Mouse (Mus musculus): ENCODE data around the gene Snrnp25.

The Snrnp25 gene

DNA sequence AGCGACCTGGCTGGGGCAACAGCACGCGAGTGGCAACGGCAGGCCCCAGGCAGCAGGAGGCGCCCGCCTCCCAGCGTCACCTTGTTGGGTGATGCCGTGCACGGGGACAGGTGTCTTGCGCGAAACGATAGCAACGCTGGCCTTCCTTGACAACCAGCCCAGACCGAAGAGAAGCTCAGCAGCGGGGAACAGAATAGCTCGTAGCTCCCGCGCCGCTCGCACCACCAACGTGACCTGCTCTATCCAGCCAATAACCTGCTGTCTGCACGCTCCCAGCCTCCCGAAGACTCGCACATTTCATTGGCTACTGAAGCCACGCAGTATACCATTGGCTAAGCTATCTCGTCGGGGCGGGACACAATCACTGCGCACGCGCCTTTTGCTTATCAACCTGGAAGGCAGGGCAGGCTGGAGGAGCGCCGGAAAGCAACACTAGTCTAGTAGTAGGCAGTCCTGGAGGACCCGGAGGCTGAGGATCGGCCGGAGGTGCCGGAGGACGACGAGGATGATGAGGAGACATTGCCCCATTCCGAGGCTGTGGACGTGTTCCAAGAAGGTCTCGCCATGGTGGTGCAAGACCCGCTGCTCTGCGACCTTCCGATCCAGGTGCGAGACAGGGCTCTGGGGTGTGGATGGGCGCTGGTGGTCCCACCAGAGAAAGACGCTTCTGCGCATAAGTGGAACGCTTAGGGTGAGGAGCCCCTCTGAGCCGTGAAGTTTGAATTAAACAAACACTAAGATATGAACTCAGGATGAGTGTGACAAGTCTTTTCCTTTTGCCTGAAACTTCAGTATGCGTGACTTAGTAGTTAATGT, at the start of gene Snrnp25:
Snrnp25 (plus strand) TSS at position 358 of the 816 bp plus-strand sequence.
- ATAC-seq (ENCODE audit: insufficient number of reproducible peaks, low FRiP score, low TSS enrichment): peak; percentile 100

DNA sequence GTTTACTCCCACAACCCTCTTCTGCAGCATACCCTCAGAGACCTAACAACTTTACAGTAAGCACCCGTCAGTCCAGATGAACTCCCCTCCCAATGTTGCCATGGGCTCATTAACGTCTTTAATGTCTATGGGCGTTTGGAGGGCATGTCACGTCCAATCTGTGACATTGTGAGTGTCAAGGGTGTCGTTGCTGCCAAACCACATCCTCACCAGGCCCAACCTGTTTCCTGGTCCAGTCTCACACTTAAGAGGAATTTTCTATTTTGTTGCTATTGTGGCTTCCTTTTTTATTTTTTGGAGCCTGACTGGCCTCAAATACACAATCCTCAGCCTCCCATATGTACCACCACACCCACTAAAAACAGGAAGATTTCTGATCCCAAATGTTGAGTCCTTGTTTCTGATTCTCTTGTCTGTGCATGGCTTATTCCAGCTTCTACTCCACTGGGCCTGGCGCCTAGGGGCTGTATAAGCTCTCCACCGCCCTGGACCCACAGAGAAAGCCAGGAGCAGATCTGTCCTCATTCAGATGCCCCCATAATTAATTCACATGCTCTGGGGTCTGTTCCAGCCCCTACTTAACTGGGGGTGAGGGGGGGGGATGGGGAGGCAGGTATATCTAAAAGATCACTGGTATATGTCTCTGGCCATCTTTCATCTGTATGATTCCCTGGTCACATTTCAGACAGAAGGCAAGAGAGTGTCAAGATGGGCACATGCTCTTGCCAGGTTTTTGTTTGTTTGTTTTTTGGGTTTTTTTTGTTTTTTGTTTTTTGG, 48.2 kb upstream of the Snrnp25 start:
- ATAC-seq (ENCODE audit: insufficient number of reproducible peaks, low FRiP score, low TSS enrichment): no peak

DNA sequence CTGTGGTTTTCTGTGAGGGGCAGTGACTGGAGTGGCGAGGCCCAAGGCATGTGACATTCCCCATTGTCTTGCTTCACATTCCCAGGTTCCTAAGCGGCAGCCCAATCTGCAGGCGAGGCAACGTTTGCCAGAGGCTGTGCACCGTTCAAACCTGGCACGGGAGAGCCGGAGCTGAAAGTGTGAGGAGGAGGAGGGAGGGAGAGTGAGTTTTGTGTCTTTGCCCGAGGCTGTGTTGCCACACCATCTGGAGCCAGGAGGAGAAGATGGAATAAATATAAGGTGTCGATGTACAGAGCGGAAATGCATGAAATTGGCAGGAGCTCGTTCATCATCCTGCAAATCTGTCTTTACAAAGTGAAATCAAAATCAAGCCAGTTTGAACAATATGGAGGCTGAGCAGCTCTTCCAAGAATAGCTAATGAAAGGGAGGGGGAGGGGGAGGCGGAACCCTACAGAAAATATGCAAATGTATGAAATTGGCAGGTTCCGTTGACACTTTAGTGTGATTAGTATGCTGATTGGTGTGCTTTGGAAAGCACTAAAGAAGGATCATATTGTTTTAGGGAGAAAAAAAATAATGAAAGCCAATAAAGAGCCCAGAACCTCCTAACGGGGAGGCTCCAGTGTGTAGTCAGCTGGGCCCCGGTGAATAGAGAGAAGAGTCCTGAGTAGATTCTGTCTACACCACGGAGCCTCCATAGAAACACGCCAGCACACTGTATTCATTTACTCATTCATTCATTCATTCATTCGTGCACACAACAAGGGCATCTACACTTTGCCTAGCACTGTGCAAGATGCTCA, 47.2 kb upstream of the Snrnp25 start:
- no peak for ATAC-seq (ENCODE audit: insufficient number of reproducible peaks, low FRiP score, low TSS enrichment)

DNA sequence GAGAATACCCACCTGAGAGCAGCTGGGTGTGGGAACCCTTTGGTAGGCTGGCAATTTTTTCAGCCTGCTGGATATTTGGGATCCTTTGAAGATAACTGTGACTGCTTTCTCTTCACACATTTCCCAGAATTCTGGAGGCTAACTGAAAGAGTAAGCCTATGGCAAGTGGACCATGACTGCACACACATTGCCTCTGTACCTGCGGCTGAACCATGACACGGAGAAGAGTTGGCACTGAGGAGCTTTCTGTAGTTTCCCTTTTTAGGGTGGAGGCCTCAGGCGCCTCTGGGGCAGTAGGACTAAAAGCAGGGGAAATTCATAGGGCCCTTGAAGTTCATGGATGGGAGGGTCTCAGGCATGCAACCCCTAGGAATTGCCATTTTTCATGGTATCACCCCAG, 46.0 kb upstream of the Snrnp25 start:
- no peak for ATAC-seq (ENCODE audit: insufficient number of reproducible peaks, low FRiP score, low TSS enrichment)

DNA sequence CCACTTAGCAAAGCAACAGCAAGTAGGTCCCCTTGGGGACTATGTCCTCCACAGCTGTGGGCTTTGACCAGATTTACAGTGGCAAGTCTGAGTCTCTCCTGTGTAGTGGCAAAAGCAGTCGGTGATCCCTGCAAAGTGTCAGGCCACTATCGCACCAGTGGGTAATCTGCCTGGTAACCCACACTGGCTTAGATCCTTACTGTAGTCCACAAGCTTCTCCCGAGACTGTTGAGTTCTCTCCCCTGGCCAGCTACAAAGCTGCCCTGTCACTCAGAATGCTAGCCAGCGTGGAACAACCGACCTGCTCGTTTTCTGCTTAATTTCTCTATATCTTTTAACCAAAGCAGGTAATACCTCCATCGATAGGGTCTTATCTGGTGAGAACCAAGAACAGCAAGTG, 44.9 kb upstream of the Snrnp25 start:
- ATAC-seq (ENCODE audit: insufficient number of reproducible peaks, low FRiP score, low TSS enrichment): no peak

DNA sequence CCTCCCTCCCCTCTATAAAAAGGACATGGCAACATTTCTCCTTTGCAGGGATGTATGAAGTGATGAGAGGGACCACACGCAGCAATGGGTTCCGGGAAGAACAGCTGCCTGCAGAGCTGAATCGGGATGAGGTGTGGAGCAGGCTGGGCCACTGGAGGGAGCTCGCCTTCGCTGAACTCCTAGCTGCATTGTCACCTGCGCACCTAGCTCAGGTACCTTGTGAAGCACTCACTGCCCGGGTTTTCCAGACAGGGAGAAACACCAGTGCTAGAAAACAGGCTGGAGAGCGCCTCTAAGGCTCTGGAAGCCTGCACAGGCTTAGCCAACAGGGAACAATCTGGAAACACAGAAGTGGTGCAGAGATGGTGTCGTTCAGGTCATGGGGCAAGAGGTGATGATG, 43.7 kb upstream of the Snrnp25 start:
- ATAC-seq (ENCODE audit: insufficient number of reproducible peaks, low FRiP score, low TSS enrichment): peak; percentile 65; the same call in 1 of the 2 replicates

DNA sequence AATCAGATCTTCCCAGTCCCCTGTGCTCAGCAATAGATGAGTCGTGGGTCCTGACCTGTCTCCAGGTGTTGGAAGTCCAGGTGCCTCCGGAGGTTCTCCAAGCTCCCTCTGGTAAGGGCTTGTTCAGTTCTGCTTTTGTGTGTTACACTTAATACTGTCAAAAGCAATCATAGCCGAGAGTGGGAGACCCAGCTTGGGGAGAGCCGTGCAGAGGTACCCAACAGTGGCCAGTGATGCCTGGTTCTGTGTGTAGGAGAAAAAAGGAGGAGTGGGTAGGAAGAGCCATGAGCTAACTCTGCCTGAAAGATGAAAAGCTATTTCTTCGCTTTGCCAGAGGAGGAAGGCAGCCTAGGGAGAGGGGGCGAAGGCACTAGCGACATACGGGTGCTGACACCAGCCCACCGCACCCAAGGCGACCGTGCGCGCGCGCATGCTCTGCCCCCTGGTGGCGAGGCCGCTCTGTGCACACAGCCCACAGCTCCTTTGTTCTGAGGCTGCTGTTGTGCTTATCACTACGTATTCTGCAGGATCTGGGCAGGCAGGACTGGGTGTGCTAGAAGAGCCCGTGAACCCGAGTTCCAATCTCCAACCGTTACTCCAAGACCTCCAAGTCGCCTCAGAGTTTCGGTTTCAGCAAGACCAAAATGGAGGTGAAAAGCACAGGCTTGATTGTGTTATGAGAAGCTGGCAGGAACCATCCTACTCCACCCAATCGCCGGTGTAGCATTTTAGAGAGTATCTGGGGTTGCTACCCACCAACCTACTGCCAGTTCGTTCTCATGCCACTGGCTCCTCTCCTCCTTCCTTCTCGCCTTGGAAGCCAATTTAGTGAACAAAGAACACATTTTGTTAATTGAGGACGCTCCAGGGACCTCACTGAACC, 43.1 kb upstream of the Snrnp25 start:
- peak; percentile 86 for ATAC-seq (ENCODE audit: insufficient number of reproducible peaks, low FRiP score, low TSS enrichment)

DNA sequence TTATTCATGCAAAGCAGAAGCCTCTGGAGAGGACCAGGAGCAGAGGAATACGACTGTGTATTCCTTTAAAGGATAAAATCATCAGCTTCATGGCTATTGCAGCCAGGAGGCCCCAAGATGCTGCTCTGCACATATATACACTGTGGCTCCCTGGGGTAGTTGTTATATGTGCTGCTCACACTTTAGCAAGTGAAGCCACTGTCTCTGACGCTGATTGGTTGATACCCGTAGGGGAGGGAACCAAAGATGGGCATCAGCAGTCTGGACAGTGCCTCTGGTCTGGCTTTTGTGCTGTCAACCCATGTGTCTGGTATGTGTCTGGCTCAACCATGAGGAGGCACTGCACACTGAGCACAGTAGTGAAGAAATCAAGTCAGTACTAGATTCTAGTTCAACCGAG, 38.5 kb upstream of the Snrnp25 start:
- no peak for ATAC-seq (ENCODE audit: insufficient number of reproducible peaks, low FRiP score, low TSS enrichment)

DNA sequence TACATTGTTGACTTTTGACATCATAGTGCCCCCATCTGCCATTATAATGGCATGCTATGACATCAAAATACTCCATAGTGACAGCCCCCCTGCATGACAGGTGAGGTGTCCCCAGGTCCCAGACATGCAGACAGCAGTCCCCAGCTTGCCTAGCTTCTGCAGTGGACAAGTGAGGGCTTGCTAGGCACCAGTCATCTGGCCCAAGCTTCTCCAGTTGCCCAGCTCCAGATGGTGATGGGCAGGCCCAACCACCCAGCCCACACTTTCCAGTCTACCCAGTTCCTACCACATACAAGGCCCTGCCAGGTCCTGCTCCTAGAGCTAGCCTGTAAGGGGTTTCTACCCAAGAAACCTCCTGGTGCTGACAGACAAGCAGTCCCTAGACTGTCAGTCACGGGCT, 26.7 kb upstream of the Snrnp25 start:
- no peak for ATAC-seq (ENCODE audit: insufficient number of reproducible peaks, low FRiP score, low TSS enrichment)

DNA sequence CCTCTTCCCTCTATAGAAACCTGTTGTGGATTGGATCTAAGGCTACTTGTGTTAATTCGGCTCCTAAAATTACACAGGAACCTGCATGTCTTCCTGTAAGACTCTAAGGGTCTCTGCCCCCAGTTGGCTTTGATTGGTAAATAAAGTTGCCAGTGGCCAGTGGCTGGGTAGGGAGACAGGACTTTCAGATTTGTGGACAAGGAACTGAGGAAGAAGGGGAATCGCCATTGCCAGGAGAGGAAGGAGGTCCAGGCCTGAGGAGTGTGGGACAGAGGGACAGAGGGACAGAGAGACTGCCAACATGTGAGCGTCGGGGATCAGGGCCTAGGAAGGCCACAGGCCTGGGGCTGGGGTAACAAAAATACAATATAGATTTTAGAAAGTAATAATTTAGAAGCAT, 24.0 kb upstream of the Snrnp25 start:
- ATAC-seq (ENCODE audit: insufficient number of reproducible peaks, low FRiP score, low TSS enrichment): no peak

DNA sequence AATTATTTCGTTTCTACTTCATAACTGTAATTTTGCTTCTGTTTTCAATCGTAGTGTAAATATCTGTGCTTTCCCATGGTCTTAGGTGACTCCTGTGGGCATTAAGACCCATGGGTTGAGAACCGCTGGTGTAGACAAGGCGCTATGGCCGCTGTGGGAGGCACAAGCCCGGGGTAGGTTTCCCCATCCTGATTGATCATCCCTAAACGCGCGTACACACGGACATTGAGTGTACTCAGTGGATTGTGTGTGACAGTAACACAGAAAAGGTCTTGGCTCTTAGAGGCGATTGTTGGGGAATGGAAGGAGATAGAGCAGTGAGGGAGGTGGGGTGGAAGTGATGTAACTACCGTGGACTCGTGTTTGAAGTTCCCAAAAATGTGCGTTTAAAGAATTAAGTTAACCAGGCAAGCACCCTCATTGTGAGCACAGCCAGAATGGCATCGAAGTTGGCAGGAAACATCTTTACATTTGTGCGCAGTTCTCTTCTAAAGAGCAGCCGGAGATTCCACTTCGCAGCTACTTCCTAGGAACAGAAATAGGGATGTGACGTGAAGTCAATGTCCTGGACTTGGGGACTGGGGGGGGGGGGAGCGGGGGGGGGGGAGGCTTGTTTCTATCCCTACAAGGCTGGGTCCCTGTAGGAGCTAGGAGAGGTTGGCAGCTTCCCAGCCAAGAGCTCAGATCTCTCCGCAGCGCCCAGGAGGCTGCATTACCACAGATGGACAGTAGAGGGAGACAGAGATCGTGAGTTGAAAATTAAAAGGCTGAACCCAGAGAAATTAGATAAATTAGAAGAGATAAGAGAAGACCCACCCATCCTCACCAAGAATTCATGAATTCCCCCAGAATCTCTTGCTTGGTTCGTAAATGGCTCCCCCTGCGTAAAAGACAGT, 23.0 kb upstream of the Snrnp25 start:
- ATAC-seq (ENCODE audit: insufficient number of reproducible peaks, low FRiP score, low TSS enrichment): peak; percentile 76

DNA sequence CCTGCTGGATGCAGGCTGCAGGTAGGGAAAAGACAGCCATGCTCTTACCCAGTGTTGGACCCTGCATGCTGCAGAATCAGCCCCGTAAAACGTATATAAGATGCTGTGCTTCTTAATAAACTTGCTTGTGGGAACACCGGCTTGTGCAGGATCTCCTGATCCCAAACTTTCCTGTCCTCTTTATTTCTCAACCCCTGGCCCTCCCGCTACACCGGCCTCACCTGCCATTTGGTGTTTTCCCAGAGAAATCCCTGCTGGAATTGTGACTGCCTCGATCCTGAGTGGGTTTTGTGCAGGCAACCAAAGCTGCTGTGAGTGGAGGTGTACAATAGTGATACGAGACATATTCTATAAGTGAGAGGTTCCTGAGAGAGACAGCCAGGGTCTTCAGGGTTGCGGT, 20.7 kb upstream of the Snrnp25 start:
- ATAC-seq (ENCODE audit: insufficient number of reproducible peaks, low FRiP score, low TSS enrichment): no peak

DNA sequence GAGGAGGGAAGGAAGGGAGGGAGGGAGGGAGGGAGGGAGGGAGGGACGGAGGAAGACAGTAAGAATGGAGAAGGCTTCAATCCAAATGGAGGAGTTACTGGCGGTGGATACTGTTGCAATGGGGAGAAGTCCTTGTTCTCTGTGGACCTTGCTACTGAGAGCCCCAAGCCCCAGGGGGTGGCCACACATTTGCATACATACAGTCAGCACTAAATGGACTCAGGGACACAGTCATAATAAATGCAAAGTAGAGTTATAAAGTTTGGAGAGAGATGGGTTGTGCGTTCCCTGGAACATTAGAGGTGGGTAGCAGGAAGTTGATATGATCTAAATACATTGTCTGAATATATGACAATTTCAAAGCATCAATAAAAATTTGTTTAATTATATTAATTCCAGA, 19.2 kb upstream of the Snrnp25 start:
- no peak for ATAC-seq (ENCODE audit: insufficient number of reproducible peaks, low FRiP score, low TSS enrichment)

DNA sequence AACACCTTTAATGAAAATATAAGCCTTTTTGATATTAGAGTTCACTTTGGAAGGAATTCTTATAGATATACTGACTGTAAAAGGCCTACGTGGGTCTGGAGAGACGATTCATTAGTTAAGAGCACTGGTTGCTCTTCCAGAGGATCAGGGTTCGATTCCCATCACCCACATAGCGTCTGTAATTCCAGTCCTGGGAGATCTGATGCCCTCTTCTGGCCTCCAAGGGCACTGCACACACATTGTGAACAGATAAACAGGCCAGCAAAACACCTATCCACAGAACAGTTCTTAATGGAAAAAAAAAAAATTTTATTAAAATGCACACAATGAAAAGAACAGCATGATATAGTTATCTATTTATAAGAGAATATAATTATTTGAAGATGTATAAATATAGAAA, 18.0 kb upstream of the Snrnp25 start:
- ATAC-seq (ENCODE audit: insufficient number of reproducible peaks, low FRiP score, low TSS enrichment): no peak

DNA sequence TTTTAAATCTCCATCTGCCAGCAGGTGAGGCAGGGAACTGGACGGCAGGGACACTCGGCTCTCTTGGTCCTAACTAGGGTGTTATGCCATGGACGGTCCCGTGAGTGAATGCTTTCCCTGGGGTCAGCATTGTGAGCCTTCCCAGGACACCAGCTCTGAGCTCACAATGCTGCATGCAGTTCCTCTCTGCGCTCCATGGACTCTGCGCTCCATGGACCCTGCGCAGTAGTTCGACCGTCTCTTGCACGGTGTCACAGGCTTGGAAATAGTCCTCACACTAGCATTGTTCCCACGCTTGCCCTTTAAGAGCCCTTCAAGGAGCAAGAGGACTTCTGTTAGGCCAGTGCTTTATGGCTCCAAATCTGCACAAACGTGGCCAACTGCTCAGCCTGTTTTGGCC, 16.3 kb upstream of the Snrnp25 start:
- no peak for ATAC-seq (ENCODE audit: insufficient number of reproducible peaks, low FRiP score, low TSS enrichment)

DNA sequence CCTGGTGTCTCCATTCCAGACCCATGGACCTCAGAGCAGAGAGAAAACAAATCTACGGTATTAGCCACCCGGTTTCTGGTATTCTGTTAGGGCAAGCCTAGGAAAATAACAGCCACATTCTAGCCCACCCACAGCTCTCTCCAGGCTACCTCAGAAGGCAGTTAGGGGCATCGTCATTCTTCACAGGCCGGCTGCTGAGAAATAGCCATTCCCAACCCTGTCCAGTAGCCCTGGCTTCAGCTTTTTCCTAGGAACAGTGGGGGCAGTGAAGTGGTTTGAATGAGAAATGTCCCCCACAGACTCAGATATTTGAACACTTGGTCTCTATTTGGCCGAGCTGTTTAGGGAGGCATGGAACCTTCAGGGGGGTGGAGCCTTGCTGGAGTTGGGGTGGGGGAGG, 15.8 kb upstream of the Snrnp25 start:
- ATAC-seq (ENCODE audit: insufficient number of reproducible peaks, low FRiP score, low TSS enrichment): no peak

DNA sequence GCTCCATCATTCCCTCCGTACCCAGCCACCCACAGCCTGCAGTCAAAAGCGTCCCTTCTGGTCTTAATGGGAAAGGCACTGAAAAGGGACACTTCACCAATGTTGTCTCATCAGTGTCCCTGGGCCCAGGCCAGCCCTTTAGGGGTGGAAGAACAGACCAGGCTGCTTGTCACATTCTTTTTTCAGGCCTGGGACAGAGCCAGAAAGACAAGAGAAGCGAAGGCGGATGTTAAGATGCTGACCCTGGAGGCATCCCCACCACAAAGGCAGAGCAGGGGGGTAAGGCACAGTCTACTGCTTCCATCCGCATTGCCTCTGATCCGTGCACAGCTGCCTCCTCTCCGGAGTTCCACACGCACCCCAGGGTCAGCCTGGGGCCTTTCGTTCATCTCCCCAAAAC, 15.1 kb upstream of the Snrnp25 start:
- ATAC-seq (ENCODE audit: insufficient number of reproducible peaks, low FRiP score, low TSS enrichment): no peak

DNA sequence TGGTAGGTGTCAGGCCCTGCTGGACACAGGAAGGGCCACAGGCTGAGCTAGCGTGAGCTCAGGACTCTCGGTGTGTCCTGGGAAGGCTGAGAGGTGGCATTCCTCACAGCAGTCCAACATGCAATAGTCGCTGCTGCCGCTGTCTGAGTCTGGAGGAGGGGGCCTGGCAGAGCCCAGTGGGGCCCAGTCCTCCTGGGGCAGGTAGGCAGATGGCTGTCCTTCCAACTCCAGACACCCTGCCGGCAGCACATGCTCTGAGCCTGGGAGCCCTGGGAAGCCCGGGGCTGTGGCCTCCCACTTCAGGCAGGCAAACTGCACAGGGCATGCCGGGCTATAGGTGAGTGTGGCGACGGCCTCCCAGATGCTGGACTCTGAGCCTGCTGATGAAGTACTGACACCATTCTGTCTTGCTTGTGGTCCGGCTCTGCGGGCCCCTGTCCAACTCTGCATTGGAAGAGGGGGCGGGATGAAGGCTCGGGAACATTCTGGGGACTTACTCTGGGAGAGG, 14.6 kb upstream of the Snrnp25 start:
- peak; percentile 52 for ATAC-seq (ENCODE audit: insufficient number of reproducible peaks, low FRiP score, low TSS enrichment)

DNA sequence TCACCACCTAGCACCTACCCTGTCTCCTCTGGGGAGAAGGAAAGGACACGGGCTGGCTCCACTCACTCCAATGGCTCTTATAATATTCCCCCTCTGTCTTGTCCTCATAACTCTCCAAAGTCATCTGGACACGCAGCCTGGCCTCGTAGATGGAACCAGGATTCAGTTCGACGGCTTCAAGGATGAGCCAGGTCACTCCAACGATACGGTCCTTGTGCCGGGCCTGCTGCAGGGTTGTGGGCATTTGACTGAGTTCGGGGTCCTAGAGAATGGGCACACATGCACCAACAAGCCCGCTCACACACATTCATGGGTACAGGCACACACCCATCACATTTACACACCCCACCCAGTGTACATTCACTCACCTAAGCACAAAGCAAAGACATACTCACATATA, 12.1 kb upstream of the Snrnp25 start:
- ATAC-seq (ENCODE audit: insufficient number of reproducible peaks, low FRiP score, low TSS enrichment): no peak

Data from cerebellum, adult (tissue).